Mouse (Mus musculus) bone marrow macrophage, adult 2 months (primary cell): ENCODE results near the gene Tspan6. TPM values are rescaled to one million over a fixed set of nuclear protein-coding genes. Genes with fewer than 3 reads are reported as not detected.

Experiments
- H3K27ac ChIP-seq: 2 replicates; pipeline ENCODE4 v1.5.1; 2012; ENCODE audit warnings: low read depth, low read length; ENCODE audit not compliant: insufficient read depth
- H3K4me1 ChIP-seq: 2 replicates; pipeline ENCODE4 v1.6.1; 2012; ENCODE audit warnings: low read length; ENCODE audit not compliant: control insufficient read depth, insufficient read depth
- H3K4me3 ChIP-seq: 2 replicates; pipeline ENCODE4 v1.5.1; 2012; ENCODE audit warnings: mild to moderate bottlenecking, low read length, moderate library complexity; ENCODE audit not compliant: insufficient read depth
- CTCF ChIP-seq: IDR thresholded peaks from 2 replicates; pipeline ENCODE4 v1.5.1; 2012; ENCODE audit warnings: low read depth, mild to moderate bottlenecking, low read length, moderate library complexity
- POLR2A ChIP-seq: IDR thresholded peaks from 2 replicates; pipeline ENCODE4 v1.6.1; 2012; ENCODE audit warnings: mild to moderate bottlenecking, low read depth, low read length, borderline replicate concordance
- polyA plus RNA-seq: library from polyadenylated mRNA; stranded (reverse); fragments of >200 nt; gene quantifications from 2 replicates; pipeline ENCODE4 v1.2.4, GENCODE M21; 2012; ENCODE audit not compliant: missing spikeins, insufficient read depth, insufficient read length

Gene Tspan6
- polyA plus RNA-seq = 1.5 TPM in 1 of 2 replicates, not detected in the other

GRCm38 (mm10) chrX:133898014-133898542 lies at the start of gene Tspan6:
Tspan6 (minus strand) TSS chrX:133898429.
- H3K4me3 ChIP-seq = no peak within 1 kb of the TSS
- no peaks in the 10 kb centered on the region for H3K4me1 ChIP-seq
- H3K27ac ChIP-seq = no peak within 1 kb of the TSS
- TF ChIP-seq CTCF = no peak
- no peak for TF ChIP-seq POLR2A

- no peak overlapping the region for H3K4me3 ChIP-seq
- TF ChIP-seq CTCF (no peak), POLR2A (no peak)
- H3K4me1 ChIP-seq = no peaks in the 10 kb centered on the region
- no peak overlapping the region for H3K27ac ChIP-seq
These were observed 49.2 kb upstream of the Tspan6 start for GRCm38 (mm10) chrX:133947427-133947826.

- no peaks in the 10 kb centered on the region for H3K4me1 ChIP-seq
- no peak overlapping the region for H3K27ac ChIP-seq
- H3K4me3 ChIP-seq = no peak overlapping the region
- no peak for TF ChIP-seq POLR2A
- no peak for TF ChIP-seq CTCF
These were observed 41.3 kb upstream of the Tspan6 start for GRCm38 (mm10) chrX:133939561-133939960.

- Histone ChIP-seq H3K4me3 (no peak overlapping the region), H3K27ac (no peak overlapping the region), H3K4me1 (no peaks in the 10 kb centered on the region)
- TF ChIP-seq CTCF (no peak), POLR2A (no peak)
These were observed 38.5 kb upstream of the Tspan6 start for GRCm38 (mm10) chrX:133936605-133937225.

GRCm38 (mm10) chrX:133931302-133932013 lies 33.2 kb upstream of the Tspan6 start:
- no peaks in the 10 kb centered on the region for H3K4me1 ChIP-seq
- no peak for TF ChIP-seq POLR2A
- TF ChIP-seq CTCF = no peak
- no peak overlapping the region for H3K4me3 ChIP-seq
- no peak overlapping the region for H3K27ac ChIP-seq

- Histone ChIP-seq H3K4me3 (no peak overlapping the region), H3K4me1 (no peaks in the 10 kb centered on the region), H3K27ac (no peak overlapping the region)
- TF ChIP-seq POLR2A = no peak
- TF ChIP-seq CTCF = no peak
These were observed 28.5 kb upstream of the Tspan6 start for GRCm38 (mm10) chrX:133926760-133927159.

- Histone ChIP-seq H3K4me3 (no peak overlapping the region), H3K4me1 (no peaks in the 10 kb centered on the region), H3K27ac (no peak overlapping the region)
- TF ChIP-seq POLR2A (no peak), CTCF (no peak)
These were observed 23.0 kb upstream of the Tspan6 start for GRCm38 (mm10) chrX:133921187-133921586.

- no peak overlapping the region for H3K27ac ChIP-seq
- no peak overlapping the region for H3K4me3 ChIP-seq
- H3K4me1 ChIP-seq = no peaks in the 10 kb centered on the region
- no peak for TF ChIP-seq POLR2A
- TF ChIP-seq CTCF = no peak
These were observed 16.0 kb upstream of the Tspan6 start for GRCm38 (mm10) chrX:133914219-133914618.

- Histone ChIP-seq H3K4me3 (no peak overlapping the region), H3K27ac (no peak overlapping the region), H3K4me1 (no peaks in the 10 kb centered on the region)
- TF ChIP-seq POLR2A = no peak
- TF ChIP-seq CTCF = no peak
These were observed 14.8 kb upstream of the Tspan6 start for GRCm38 (mm10) chrX:133913006-133913405.

- Histone ChIP-seq H3K27ac (no peak overlapping the region), H3K4me3 (no peak overlapping the region), H3K4me1 (no peaks in the 10 kb centered on the region)
- TF ChIP-seq CTCF (no peak), POLR2A (no peak)
These were observed 13.3 kb upstream of the Tspan6 start for GRCm38 (mm10) chrX:133911397-133912103.

GRCm38 (mm10) chrX:133908261-133908660 lies 10.0 kb upstream of the Tspan6 start, which contains the start of gene Srpx2:
Srpx2 (plus strand) TSS chrX:133908426.
- TF ChIP-seq POLR2A (no peak), CTCF (no peak)
- Histone ChIP-seq H3K4me1 (no peaks in the 10 kb centered on the region), H3K4me3 (no peak within 1 kb of the TSS), H3K27ac (no peak within 1 kb of the TSS)
